Mouse (Mus musculus) spleen, adult 18-20 months (tissue): ENCODE data around the gene Nol4l.
A peak's percentile ranks its signal among the peaks of the same experiment; 100 is the strongest.
"Not testable (repeated sequence)": the region's sequence is repeated elsewhere in the genome, so short reads cannot be mapped to it uniquely, and the experiment has no call there.

ENCODE experiments used
- DNase-seq, 2 experiments: peaks; one replicate each; pipeline ENCODE4 v3.0.0; 2022; ENCODE audit warnings: mixed read lengths in 2 of 2

The Nol4l gene

GRCm38 (mm10) chr2:153509211-153510029 is 20.4 kb downstream of the Nol4l start:
- no peak for DNase-seq

DNA sequence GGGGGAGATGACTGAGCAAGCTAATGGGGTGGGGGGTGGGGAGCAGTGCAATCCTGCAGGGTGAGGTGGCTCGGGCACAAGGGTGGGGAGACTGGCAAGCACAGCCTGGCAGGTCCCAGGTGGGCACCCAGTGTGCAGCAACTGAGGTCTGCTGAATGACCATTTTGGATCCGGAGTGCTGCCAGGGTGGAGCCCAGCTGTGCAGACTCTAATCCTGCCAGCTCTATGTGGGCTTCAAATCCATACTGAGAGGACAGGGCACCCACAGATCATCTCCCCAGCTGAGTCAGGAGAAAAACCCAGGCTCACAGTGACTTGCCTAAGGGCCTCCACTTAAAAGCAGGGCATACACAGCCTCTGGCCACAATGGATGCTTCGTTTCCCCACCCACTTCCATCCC is 21.4 kb downstream of the Nol4l start:
- DNase-seq, result no peak

DNA sequence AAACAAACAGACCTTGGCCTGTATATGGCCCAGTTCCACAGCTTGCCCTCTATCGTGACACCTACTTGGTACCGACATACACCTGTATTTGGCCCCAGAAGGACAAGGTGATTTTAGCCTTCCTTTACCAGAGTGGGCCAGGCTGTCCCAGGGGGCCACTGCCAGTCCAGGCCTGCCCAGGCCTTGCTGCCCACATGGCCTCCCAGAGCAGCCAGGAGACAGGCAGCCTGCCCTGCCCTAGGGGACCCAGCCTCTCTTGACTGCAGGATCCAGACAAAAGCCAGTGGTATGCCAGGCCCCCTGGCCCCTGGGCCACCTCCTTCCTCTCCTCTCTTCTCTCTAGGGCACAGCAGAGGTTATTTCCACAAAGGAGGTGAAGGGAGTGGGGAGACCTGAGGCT is 21.8 kb downstream of the Nol4l start:
- no peak for DNase-seq

- DNase-seq, result no peak
Observed at GRCm38 (mm10) chr2:153506385-153506784, 23.4 kb downstream of the Nol4l start.

GRCm38 (mm10) chr2:153499154-153499553 is 30.6 kb downstream of the Nol4l start:
- no peak for DNase-seq

DNA sequence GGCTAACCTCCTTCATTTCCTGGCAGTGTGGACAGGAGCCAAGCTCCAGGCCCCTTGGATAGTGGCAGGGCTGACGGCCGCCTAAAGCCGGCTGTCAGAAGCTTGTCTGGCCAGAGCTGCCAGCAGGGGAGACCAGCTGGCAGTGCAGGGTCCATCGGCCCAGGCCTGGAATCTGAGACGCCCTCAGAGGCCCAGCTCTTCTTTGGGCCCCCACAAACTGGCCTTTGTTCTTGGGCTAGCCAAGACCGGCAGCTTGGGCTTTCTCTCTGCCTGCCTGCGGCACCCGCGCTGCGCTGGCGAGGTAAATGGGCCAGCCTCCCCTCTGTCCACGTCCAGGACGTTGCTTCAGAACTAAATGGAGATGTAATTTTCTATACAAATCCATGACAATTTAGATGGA is 32.9 kb downstream of the Nol4l start:
- DNase-seq, result no peak

DNA sequence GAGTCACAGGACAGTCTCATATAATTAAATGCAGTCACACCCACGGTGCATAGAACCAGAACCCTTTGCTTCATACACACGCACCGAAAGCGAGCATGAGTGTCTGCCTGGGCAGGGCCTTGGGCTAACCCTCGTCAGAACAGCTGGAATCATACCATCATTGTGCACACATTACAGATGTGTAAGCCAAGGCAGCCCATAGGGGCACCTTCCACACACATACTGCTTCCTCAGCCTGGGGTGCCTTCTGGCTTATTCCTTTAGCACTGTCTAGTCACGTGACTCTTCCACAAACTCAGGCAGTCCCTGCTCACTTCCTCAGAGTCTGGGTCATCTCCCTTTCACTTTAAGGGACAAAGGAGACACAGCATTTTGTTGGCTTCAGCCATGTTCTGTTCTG is 33.5 kb downstream of the Nol4l start:
- no peak for DNase-seq

DNA sequence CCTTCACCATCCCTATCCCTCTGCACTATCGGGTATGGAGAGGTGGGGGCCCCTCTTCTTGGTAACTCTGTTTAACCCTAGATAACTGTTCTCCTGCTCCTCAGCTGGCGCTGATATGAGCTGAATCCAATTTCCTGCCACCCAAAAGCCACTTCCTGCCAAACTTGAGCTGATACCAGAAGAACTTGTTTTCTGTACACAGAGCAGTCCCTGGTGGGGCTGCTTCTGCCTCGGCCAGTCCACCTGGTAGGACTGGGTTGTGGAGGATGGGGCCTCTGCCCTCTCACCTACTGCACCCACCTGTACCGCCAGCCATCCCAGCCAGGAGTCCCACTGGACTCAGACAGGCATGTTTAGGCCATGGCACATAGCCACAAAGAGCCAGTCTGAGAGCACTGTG is 34.0 kb downstream of the Nol4l start:
- DNase-seq, result no peak

DNA sequence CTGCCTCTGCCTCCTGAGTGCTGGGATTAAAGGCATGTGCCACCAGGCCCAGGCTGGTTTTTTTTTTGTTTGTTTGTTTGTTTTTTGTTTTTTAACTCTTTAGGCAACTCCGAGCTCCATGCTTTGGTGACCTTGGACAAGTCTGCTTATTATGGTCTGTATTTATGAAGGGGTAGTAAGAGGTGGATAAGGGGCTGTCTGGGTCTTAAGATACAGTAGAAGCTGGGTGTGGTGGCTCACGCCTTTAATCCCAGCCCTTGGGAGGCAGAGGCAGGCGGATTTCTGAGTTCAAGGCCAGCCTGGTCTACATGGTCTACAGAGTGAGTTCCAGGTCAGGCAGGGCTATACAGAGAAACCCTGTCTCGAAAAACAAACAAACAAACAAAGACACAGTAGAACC is 34.4 kb downstream of the Nol4l start:
- DNase-seq, result not testable (repeated sequence)

GRCm38 (mm10) chr2:153494293-153494811 is 35.4 kb downstream of the Nol4l start:
- no peak for DNase-seq

DNA sequence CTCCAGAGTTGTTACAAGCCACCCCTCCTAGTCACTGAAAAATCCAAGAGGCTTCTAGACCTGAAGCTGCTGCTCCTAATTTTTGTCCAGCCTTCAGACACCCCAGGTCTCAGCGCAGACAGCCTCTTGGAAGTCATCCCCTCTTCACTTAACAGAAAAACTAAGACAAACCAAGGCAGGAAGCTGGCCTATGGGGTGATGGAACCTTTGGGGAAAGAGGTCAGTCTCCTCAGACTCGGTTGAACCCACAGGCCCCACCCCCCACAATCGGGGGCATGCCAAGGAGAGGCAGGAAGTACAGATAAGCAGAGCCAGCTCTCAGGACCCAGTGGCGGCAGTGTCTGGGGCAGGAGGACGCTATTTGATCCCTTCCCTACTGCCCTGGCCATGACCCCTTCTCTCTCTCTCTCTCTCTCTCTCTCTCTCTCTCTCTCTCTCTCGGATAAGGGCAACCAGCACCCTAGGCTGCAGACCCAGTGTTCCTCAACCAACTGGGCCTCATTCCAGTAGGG is 35.9 kb downstream of the Nol4l start:
- no peak for DNase-seq

DNA sequence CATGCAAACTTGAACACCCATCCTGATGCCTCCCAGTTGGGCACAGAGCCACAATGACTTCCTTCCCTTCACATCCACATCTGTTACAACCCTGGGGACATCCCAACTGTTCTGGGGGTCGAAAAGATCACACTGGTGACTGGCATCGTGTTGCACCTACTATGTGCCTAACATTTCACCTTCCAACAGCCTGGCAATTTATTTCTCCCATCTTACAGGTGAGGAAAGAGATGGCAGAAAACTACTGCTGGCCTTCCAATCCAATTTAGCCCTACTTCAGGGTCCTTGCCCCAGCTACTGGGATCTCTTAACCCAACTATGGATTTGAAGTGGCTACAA is 36.4 kb downstream of the Nol4l start:
- DNase-seq, result no peak

DNA sequence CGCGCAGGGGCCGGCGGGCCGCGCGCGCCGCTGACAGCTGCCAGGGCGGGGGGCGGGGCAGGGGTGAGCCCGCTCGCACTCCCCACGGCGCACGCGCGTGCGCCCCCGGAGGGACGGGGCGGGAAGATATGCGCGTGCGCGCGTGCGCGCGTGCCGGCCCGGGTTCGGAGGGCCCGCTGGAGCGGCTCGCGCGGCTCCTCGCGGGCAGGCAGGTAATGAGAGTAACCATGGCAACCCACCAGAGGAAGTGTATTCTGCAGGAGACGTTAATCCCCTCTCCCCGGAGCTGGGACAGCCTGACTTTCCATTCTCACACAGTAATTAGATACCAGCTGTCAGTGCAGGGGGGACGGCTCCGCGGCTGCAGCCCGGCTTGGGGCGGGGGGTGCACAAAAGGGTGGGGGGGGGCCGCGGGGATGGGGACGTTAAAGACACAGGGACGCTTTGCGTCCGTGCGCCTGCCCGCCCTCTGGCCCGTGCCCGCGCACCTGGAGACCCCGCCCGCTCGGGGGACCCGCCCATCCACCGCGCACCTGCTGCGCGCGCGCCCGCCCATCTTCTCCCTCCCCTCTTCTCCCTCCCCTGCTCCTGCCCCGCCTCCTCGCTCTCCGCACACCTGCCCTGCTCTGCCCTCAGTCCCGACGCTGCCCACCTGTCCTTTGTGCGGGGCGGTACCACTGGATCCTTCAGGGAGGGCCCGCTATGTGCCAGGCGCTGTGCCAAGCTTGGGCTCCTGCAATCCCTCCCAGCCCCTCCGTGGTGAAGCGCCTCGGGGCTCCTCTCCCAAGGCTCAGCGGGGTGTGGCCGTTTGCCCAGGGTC is 37.0 kb downstream of the Nol4l start, which contains the start of gene 4930404H24Rik:
TSS of gene 4930404H24Rik (plus strand) at position 218 of the 820 bp plus-strand sequence.
- DNase-seq, result peak; percentile 46 to 59

DNA sequence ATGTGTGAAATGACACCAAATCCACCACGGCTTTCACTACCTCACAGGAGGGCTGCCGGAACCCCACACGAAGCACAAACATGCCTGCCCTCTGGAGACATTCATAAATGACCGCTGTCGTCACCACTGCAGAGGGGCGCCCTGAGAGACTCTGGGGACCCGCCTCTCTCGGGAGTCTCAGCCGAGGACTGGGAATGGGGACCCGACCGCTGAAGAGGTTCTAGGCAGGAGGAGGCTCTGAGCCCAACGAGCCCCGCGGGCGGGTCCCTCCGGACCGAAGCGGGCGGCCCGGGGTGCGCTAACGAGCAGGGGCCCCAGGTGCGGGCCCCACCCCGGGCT is 37.6 kb downstream of the Nol4l start:
- DNase-seq, result peak in 1 of 2 experiments; percentile 21

DNA sequence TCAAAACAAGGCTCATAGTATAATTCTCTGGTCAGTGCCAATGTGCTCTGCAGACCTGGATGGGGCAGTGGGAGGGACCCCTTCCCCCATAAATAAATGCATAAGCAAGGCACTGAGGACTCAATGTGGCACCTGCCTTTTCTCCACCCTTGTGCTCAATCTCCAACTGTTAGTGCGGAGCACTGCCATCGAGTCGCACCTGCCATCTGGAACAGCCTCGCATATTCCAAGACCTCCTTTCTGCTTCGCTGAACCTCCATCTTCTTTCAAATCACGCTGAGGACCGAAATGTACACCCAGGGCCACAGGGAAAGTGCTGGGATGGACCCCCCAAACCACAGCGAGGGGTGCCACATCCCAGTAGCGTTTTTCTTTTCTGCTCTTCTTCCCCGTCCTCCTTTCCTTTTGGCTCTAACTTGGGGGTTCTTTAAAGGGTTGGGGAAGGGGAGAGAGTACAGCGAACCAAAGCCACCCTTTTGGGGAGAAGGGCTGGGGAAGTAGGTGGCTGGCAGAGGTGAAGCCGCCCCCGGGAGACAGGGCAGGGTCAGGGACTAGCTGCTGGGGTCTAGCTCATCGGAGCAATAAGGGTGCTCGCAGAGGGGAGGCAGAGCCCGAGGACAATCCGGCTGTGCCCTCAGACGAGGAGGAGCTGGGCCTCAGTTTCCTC is 38.1 kb downstream of the Nol4l start:
- DNase-seq, result no peak

- no peak for DNase-seq
Observed at GRCm38 (mm10) chr2:153490940-153491339, 38.8 kb downstream of the Nol4l start.

GRCm38 (mm10) chr2:153490116-153490515 is 39.7 kb downstream of the Nol4l start:
- no peak for DNase-seq

DNA sequence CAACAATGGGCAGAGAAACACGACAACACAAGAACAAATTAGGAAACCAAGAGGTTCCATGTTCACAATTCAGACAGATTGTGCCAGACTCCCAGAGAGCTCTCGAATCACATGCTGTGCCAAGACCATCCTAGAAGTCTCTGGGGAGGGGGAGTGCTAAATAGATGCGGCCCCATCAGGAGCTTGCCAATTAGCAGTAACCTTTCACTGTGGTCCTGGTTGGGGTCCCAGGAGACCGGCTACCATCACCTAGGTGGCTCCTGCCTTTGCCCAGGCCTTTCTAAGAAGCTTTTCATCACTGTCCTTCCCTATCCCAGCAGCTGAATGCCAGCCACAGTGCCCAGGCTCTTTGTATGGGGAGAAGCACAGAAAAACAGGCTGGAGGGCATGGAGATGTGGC is 45.7 kb downstream of the Nol4l start:
- no peak for DNase-seq

GRCm38 (mm10) chr2:153483118-153483983 is 46.4 kb downstream of the Nol4l start:
- DNase-seq, result peak; percentile 32 to 35

DNA sequence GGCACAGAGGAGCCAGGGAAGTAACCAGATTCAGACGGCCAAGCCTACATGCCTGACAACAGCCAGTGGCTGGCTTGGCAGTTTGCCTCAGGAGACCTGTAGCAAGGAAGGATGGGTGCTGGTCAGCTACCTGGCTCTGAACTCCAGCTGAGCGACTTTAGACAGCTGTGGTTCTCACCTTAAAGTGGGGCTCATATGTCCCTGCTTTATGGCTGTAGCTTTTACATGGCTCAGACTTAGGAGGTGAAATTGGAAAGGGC is 48.0 kb downstream of the Nol4l start:
- no peak for DNase-seq

- DNase-seq, result no peak
Observed at GRCm38 (mm10) chr2:153481108-153481860, 48.5 kb downstream of the Nol4l start.

- DNase-seq, result no peak
Observed at GRCm38 (mm10) chr2:153479486-153479885, 50.3 kb downstream of the Nol4l start.
